Comparison of ENCODE assay signal across 13 mouse cellular contexts in the genomic region with DNA sequence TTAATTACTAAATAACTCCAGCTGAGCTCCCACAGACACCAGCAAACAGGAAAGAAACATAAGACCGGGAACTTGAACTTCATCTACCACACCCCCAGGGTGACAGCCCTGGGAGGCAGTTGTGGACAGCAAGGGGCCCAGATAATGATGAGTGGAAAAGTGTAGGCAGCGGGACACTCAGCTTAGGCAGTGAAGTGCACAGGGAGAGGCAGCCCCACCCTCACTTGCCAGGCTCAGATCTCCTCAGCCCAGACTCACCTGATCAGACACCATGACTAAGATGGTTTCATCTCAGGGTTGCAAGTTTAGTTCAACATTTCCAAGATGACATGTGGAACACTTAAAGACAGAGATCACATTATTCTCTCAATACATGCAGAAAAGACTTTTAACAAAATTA.
"Had no signal": no experiment of that assay in that cellular context is flagged by ENCODE, and none has a peak within 500 bp of the region (broad histone marks: within the 10 kb centered on the region; RNA-seq: fewer than 3 reads in every experiment).

No protein-coding gene starts in this region.

- DNase-seq: kidney, adult 11 months; kidney, adult 9 months; kidney, postnatal 10 days; right cerebral cortex, adult 18-20 months; right cerebral cortex, postnatal 25 days; thymus, adult 18-20 months; thymus, postnatal 14 days had no signal

- H3K4me3 ChIP-seq: limb, embryonic 10.5 days; lung, embryonic 15.5 days; midbrain, embryonic 13.5 days; myocyte; neural tube, embryonic 15.5 days had no signal

- H3K27ac ChIP-seq: limb, embryonic 10.5 days; lung, embryonic 15.5 days; midbrain, embryonic 13.5 days; neural tube, embryonic 15.5 days; stomach, postnatal 0 days had no signal

- H3K27me3 ChIP-seq: midbrain, embryonic 13.5 days; neural tube, embryonic 15.5 days had no signal

- H3K9me3 ChIP-seq: limb, embryonic 10.5 days; lung, embryonic 15.5 days; midbrain, embryonic 13.5 days; neural tube, embryonic 15.5 days had no signal

- H3K4me1 ChIP-seq: limb, embryonic 10.5 days; lung, embryonic 15.5 days; midbrain, embryonic 13.5 days; neural tube, embryonic 15.5 days had no signal

- H3K36me3 ChIP-seq: limb, embryonic 10.5 days; lung, embryonic 15.5 days; midbrain, embryonic 13.5 days; neural tube, embryonic 15.5 days had no signal

- H3K4me2 ChIP-seq: lung, embryonic 15.5 days; midbrain, embryonic 13.5 days; neural tube, embryonic 15.5 days had no signal

- ATAC-seq: midbrain, embryonic 13.5 days had no signal

- H3K9ac ChIP-seq: lung, embryonic 15.5 days; midbrain, embryonic 13.5 days; neural tube, embryonic 15.5 days had no signal
